Mouse (Mus musculus) forelimb bud, embryonic 11.5 days (tissue): ENCODE data around the gene Fam234b.
A peak's percentile ranks its signal among the peaks of the same experiment; 100 is the strongest.

Experiments used
- DNase-seq: peaks from one replicate; pipeline ENCODE4 v3.0.0-alpha.2; 2012; ENCODE audit warnings: low read depth, low spot score

The Fam234b gene

GRCm38 (mm10) chr6:135228465-135228941 lies 30.7 kb downstream of the Fam234b start:
- DNase-seq: no peak

- no peak for DNase-seq
Measured at GRCm38 (mm10) chr6:135230586-135230985, 32.8 kb downstream of the Fam234b start.

- DNase-seq: no peak
Measured at GRCm38 (mm10) chr6:135232443-135233182, 34.8 kb downstream of the Fam234b start.

- DNase-seq: no peak
Measured at GRCm38 (mm10) chr6:135235742-135236141, 38.0 kb downstream of the Fam234b start.

GRCm38 (mm10) chr6:135236576-135236975 lies 38.8 kb downstream of the Fam234b start:
- DNase-seq: no peak

- no peak for DNase-seq
Measured at GRCm38 (mm10) chr6:135237326-135237725, 39.5 kb downstream of the Fam234b start.

- DNase-seq: no peak
Measured at GRCm38 (mm10) chr6:135238211-135238610, 40.4 kb downstream of the Fam234b start.

GRCm38 (mm10) chr6:135240361-135240760 lies 42.6 kb downstream of the Fam234b start:
- no peak for DNase-seq

- DNase-seq: no peak
Measured at GRCm38 (mm10) chr6:135245586-135245985, 47.8 kb downstream of the Fam234b start.

GRCm38 (mm10) chr6:135247861-135248260 lies 50.1 kb downstream of the Fam234b start:
- no peak for DNase-seq

- DNase-seq: peak; percentile 79
Measured at GRCm38 (mm10) chr6:135249846-135250531, 52.2 kb downstream of the Fam234b start.

GRCm38 (mm10) chr6:135250926-135251699 lies 53.3 kb downstream of the Fam234b start:
- no peak for DNase-seq

GRCm38 (mm10) chr6:135251849-135252727 lies 54.3 kb downstream of the Fam234b start:
- DNase-seq: no peak

GRCm38 (mm10) chr6:135252728-135253077 lies 54.9 kb downstream of the Fam234b start:
- DNase-seq: peak; percentile 87

- no peak for DNase-seq
Measured at GRCm38 (mm10) chr6:135254153-135254552, 56.4 kb downstream of the Fam234b start, which contains the start of gene Gsg1. TSS of gene Gsg1 (minus strand) at chr6:135254351.

- DNase-seq: no peak
Measured at GRCm38 (mm10) chr6:135260435-135260834, 62.7 kb downstream of the Fam234b start.

GRCm38 (mm10) chr6:135261124-135261523 lies 63.3 kb downstream of the Fam234b start:
- DNase-seq: no peak

GRCm38 (mm10) chr6:135262565-135262964 lies 64.8 kb downstream of the Fam234b start:
- DNase-seq: no peak

- DNase-seq: no peak
Measured at GRCm38 (mm10) chr6:135264136-135264535, 66.4 kb downstream of the Fam234b start.

GRCm38 (mm10) chr6:135266056-135266455 lies 68.3 kb downstream of the Fam234b start:
- DNase-seq: no peak

- no peak for DNase-seq
Measured at GRCm38 (mm10) chr6:135267221-135267620, 69.4 kb downstream of the Fam234b start.
